Mouse (Mus musculus) adrenal gland, adult 10 weeks (tissue): ENCODE data around the gene Stx7. TPM values are rescaled to one million over a fixed set of nuclear protein-coding genes. Genes with fewer than 3 reads are reported as not detected.

Source experiments
- polyA plus RNA-seq: library from polyadenylated mRNA; stranded (reverse); fragments of 350-450 nt; fragmentation: Illumina TruSeq; extraction: RNeasy Lipid Tissue Mini Kit (QIAGEN cat#74804); gene quantifications from one replicate; pipeline ENCODE4 v1.2.3, GENCODE M21; 2014; ENCODE audit warnings: low read depth, low replicate concordance

Stx7 gene
- polyA plus RNA-seq: 227 TPM

GRCm38 (mm10) chr10:24149135-24149781, at the start of gene Stx7:
TSS of gene Stx7 (plus strand) at chr10:24149302.

GRCm38 (mm10) chr10:24101812-24102211, 47.3 kb upstream of the Stx7 start, which contains the start of gene Taar8c:
TSS of gene Taar8c (minus strand) at chr10:24101912.

GRCm38 (mm10) chr10:24109434-24109833, 39.7 kb upstream of the Stx7 start, which contains the start of gene Taar9:
TSS of gene Taar9 (minus strand) at chr10:24109534.

GRCm38 (mm10) chr10:24223449-24224143, 74.5 kb downstream of the Stx7 start, which contains the start of gene Moxd1:
TSS of gene Moxd1 (plus strand) at chr10:24223517.

Other genes with a start within 250 kb of the Stx7 start
- not detected for gene Taar1, start 228.9 kb upstream of the Stx7 start, polyA plus RNA-seq
- gene Taar2, start 210.7 kb upstream of the Stx7 start, polyA plus RNA-seq: not detected
- not detected for gene Taar3, start 199.7 kb upstream of the Stx7 start, polyA plus RNA-seq
- gene Taar4, start 188.8 kb upstream of the Stx7 start, polyA plus RNA-seq: not detected
- not detected for gene Taar5, start 178.6 kb upstream of the Stx7 start, polyA plus RNA-seq
- gene Taar6, start 163.7 kb upstream of the Stx7 start, polyA plus RNA-seq: not detected
- not detected for gene Taar7a, start 155.8 kb upstream of the Stx7 start, polyA plus RNA-seq
- not detected for gene Taar7b, start 149.4 kb upstream of the Stx7 start, polyA plus RNA-seq
- not detected for gene Taar7d, start 122.1 kb upstream of the Stx7 start, polyA plus RNA-seq
- gene Taar7e, start 111.7 kb upstream of the Stx7 start, polyA plus RNA-seq: not detected
- gene Taar7f, start 99.8 kb upstream of the Stx7 start, polyA plus RNA-seq: not detected
- gene Taar8a, start 72.8 kb upstream of the Stx7 start, polyA plus RNA-seq: not detected
- gene Taar8b, start 57.0 kb upstream of the Stx7 start, polyA plus RNA-seq: not detected
- gene Taar8c, start 47.4 kb upstream of the Stx7 start, polyA plus RNA-seq: not detected
- not detected for gene Taar9, start 39.8 kb upstream of the Stx7 start, polyA plus RNA-seq
- gene Moxd1, start 74.2 kb downstream of the Stx7 start, polyA plus RNA-seq: 0.41 TPM